Mouse (Mus musculus) forebrain, embryonic 12.5 days (tissue): ENCODE data around the gene Adcy4. TPM values are rescaled to one million over a fixed set of nuclear protein-coding genes. Genes with fewer than 3 reads are reported as not detected.
A peak's percentile ranks its signal among the peaks of the same experiment; 100 is the strongest.

ENCODE experiments used
- ATAC-seq: fragments of 200-750 bp; cut with Nextera tagmentation; 2 replicates; pipeline ENCODE4 v1.8.0; 2017; ENCODE audit warnings: moderate TSS enrichment; ENCODE audit not compliant: low FRiP score
- H3K27ac ChIP-seq: fragments of 300-500 bp; sonication (generic); 2 replicates; pipeline ENCODE4 v1.5.1; 2016; ENCODE audit warnings: mild to moderate bottlenecking
- H3K27me3 ChIP-seq: fragments of 300-500 bp; sonication (generic); 2 replicates; pipeline ENCODE4 v1.6.1; 2016; ENCODE audit warnings: mild to moderate bottlenecking
- H3K36me3 ChIP-seq: fragments of 300-500 bp; sonication (generic); replicated peaks from 2 replicates; pipeline ENCODE4 v1.6.1; 2016; ENCODE audit warnings: mild to moderate bottlenecking
- H3K4me1 ChIP-seq: fragments of 300-500 bp; sonication (generic); 2 replicates; pipeline ENCODE4 v1.6.1; 2016
- H3K4me2 ChIP-seq: fragments of 300-500 bp; sonication (generic); 2 replicates; pipeline ENCODE4 v1.6.1; 2016; ENCODE audit warnings: mild to moderate bottlenecking, moderate library complexity
- H3K4me3 ChIP-seq: fragments of 300-500 bp; sonication (generic); replicated peaks from 2 replicates; pipeline ENCODE4 v1.5.1; 2016; ENCODE audit warnings: mild to moderate bottlenecking
- H3K9ac ChIP-seq: fragments of 300-500 bp; sonication (generic); 2 replicates; pipeline ENCODE4 v1.6.1; 2016; ENCODE audit warnings: mild to moderate bottlenecking
- H3K9me3 ChIP-seq: fragments of 300-500 bp; sonication (generic); 2 replicates; pipeline ENCODE4 v1.6.1; 2016
- WGBS: fragments of 180-500 bp; shearing (Covaris S2); methylation state at CpG from one replicate; pipeline ENCODE4 v1.1.7; 2016; 5-methylcytosine and 5-hydroxymethylcytosine counted together
- polyA plus RNA-seq: library from polyadenylated mRNA; unstranded; fragments of >200 nt; fragmentation: Nextera tagmentation; extraction: Ambion mirVana; gene quantifications from 2 replicates; pipeline ENCODE4 v1.2.1, GENCODE M21; 2016

The Adcy4 gene
- 5.5 and 6.0 TPM in 2 replicates for polyA plus RNA-seq

- H3K4me3 ChIP-seq: peak within 1 kb of the TSS; percentile 29
- no peaks in the 10 kb centered on the region for H3K36me3 ChIP-seq
- H3K9me3 ChIP-seq: no peaks in the 10 kb centered on the region
- H3K4me2 ChIP-seq: peak within 1 kb of the TSS; percentile 45
- ATAC-seq: no peak
- H3K4me1 ChIP-seq: peaks cover 19% of the 10 kb centered on the region
- H3K27me3 ChIP-seq: peaks cover 84% of the 10 kb centered on the region
- H3K9ac ChIP-seq: peak within 1 kb of the TSS; percentile 17; the same call in 1 of the 2 replicates
- no peak within 1 kb of the TSS for H3K27ac ChIP-seq
- WGBS: 3% methylated on average over 13 of the region's 13 CpGs
Measured at GRCm38 (mm10) chr14:55783958-55784235, at the start of gene Adcy4. Gene Adcy4 (minus strand): TSS chr14:55784095.

GRCm38 (mm10) chr14:55833126-55833525 lies 49.2 kb upstream of the Adcy4 start:
- Histone ChIP-seq H3K4me2 (no peak overlapping the region), H3K4me3 (no peak overlapping the region), H3K27ac (no peak overlapping the region), H3K9me3 (no peaks in the 10 kb centered on the region), H3K36me3 (peaks cover 8% of the 10 kb centered on the region), H3K27me3 (no peaks in the 10 kb centered on the region; the same call in 1 of the 2 replicates), H3K4me1 (no peaks in the 10 kb centered on the region), H3K9ac (no peak overlapping the region)
- no peak for ATAC-seq
- WGBS: 88% methylated on average over 4 of the region's 4 CpGs

GRCm38 (mm10) chr14:55830331-55830730 lies 46.4 kb upstream of the Adcy4 start:
- H3K36me3 ChIP-seq: peaks cover 8% of the 10 kb centered on the region
- no peak overlapping the region for H3K4me3 ChIP-seq
- H3K4me1 ChIP-seq: peaks cover 17% of the 10 kb centered on the region
- ATAC-seq: no peak
- no peak overlapping the region for H3K27ac ChIP-seq
- H3K27me3 ChIP-seq: peaks cover 22% of the 10 kb centered on the region
- H3K9ac ChIP-seq: no peak overlapping the region
- H3K9me3 ChIP-seq: no peaks in the 10 kb centered on the region
- H3K4me2 ChIP-seq: no peak overlapping the region
- 88% methylated on average over 4 of the region's 4 CpGs for WGBS

GRCm38 (mm10) chr14:55829854-55830253 lies 46.0 kb upstream of the Adcy4 start:
- Histone ChIP-seq H3K27me3 (peaks cover 27% of the 10 kb centered on the region), H3K4me1 (peaks cover 22% of the 10 kb centered on the region), H3K9me3 (no peaks in the 10 kb centered on the region), H3K27ac (no peak overlapping the region), H3K36me3 (peaks cover 8% of the 10 kb centered on the region), H3K9ac (no peak overlapping the region), H3K4me3 (no peak overlapping the region), H3K4me2 (no peak overlapping the region)
- 93% methylated on average over 16 of the region's 16 CpGs for WGBS
- ATAC-seq: no peak

- H3K4me3 ChIP-seq: no peak overlapping the region
- no peak overlapping the region for H3K27ac ChIP-seq
- H3K27me3 ChIP-seq: peaks cover 30% of the 10 kb centered on the region
- peaks cover 8% of the 10 kb centered on the region for H3K36me3 ChIP-seq
- no peaks in the 10 kb centered on the region for H3K9me3 ChIP-seq
- 54% methylated on average over 3 of the region's 3 CpGs for WGBS
- peaks cover 32% of the 10 kb centered on the region for H3K4me1 ChIP-seq
- H3K4me2 ChIP-seq: no peak overlapping the region
- no peak overlapping the region for H3K9ac ChIP-seq
- ATAC-seq: no peak
Measured at GRCm38 (mm10) chr14:55828716-55829263, 44.9 kb upstream of the Adcy4 start.

GRCm38 (mm10) chr14:55826551-55827340 lies 42.9 kb upstream of the Adcy4 start:
- Histone ChIP-seq H3K4me1 (peaks cover 43% of the 10 kb centered on the region), H3K27me3 (peaks cover 30% of the 10 kb centered on the region), H3K9me3 (no peaks in the 10 kb centered on the region), H3K36me3 (peaks cover 8% of the 10 kb centered on the region), H3K4me2 (peak overlapping the region; percentile 84), H3K27ac (peak overlapping the region; percentile 86; the same call in 1 of the 2 replicates), H3K9ac (peak overlapping the region; percentile 57), H3K4me3 (peak overlapping the region; percentile 50)
- no peak for ATAC-seq
- WGBS: 9% methylated on average over 41 of the region's 41 CpGs

- WGBS: 3% methylated on average over 15 of the region's 15 CpGs
- H3K27me3 ChIP-seq: peaks cover 30% of the 10 kb centered on the region
- H3K9me3 ChIP-seq: no peaks in the 10 kb centered on the region
- peak overlapping the region; percentile 86; the same call in 1 of the 2 replicates for H3K27ac ChIP-seq
- peak overlapping the region; percentile 57 for H3K9ac ChIP-seq
- peak overlapping the region; percentile 84 for H3K4me2 ChIP-seq
- peak overlapping the region; percentile 50 for H3K4me3 ChIP-seq
- peaks cover 43% of the 10 kb centered on the region for H3K4me1 ChIP-seq
- H3K36me3 ChIP-seq: peaks cover 8% of the 10 kb centered on the region
- no peak for ATAC-seq
Measured at GRCm38 (mm10) chr14:55826142-55826541, 42.2 kb upstream of the Adcy4 start.

GRCm38 (mm10) chr14:55825216-55826051 lies 41.5 kb upstream of the Adcy4 start:
- H3K36me3 ChIP-seq: peaks cover 4% of the 10 kb centered on the region; the same call in 1 of the 2 replicates
- H3K9ac ChIP-seq: peak overlapping the region; percentile 76
- H3K27ac ChIP-seq: peak overlapping the region; percentile 86
- ATAC-seq: peak; percentile 21; the same call in 1 of the 2 replicates
- H3K9me3 ChIP-seq: no peaks in the 10 kb centered on the region
- peaks cover 43% of the 10 kb centered on the region for H3K4me1 ChIP-seq
- peak overlapping the region; percentile 50 for H3K4me3 ChIP-seq
- under 1% methylated on average over 17 of the region's 37 CpGs for WGBS
- peak overlapping the region; percentile 84 for H3K4me2 ChIP-seq
- H3K27me3 ChIP-seq: peaks cover 30% of the 10 kb centered on the region

- ATAC-seq: no peak
- Histone ChIP-seq H3K27me3 (peaks cover 30% of the 10 kb centered on the region), H3K4me1 (peaks cover 43% of the 10 kb centered on the region), H3K4me2 (peak overlapping the region; percentile 84), H3K9ac (peak overlapping the region; percentile 76), H3K4me3 (peak overlapping the region; percentile 50), H3K27ac (peak overlapping the region; percentile 92), H3K36me3 (no peaks in the 10 kb centered on the region), H3K9me3 (no peaks in the 10 kb centered on the region)
- WGBS: under 1% methylated on average over 32 of the region's 32 CpGs
Measured at GRCm38 (mm10) chr14:55824481-55825215, 40.8 kb upstream of the Adcy4 start.

- peak overlapping the region; percentile 84 for H3K4me2 ChIP-seq
- WGBS: 1% methylated on average over 10 of the region's 10 CpGs
- peak overlapping the region; percentile 50 for H3K4me3 ChIP-seq
- H3K27me3 ChIP-seq: peaks cover 30% of the 10 kb centered on the region
- H3K27ac ChIP-seq: peak overlapping the region; percentile 92
- peaks cover 43% of the 10 kb centered on the region for H3K4me1 ChIP-seq
- H3K9me3 ChIP-seq: no peaks in the 10 kb centered on the region
- peak overlapping the region; percentile 52 for H3K9ac ChIP-seq
- H3K36me3 ChIP-seq: no peaks in the 10 kb centered on the region
- ATAC-seq: 0 out of 2 replicates have a peak, but pooled peaks have one; percentile 12
Measured at GRCm38 (mm10) chr14:55824001-55824480, 40.1 kb upstream of the Adcy4 start.

GRCm38 (mm10) chr14:55822991-55823762 lies 39.3 kb upstream of the Adcy4 start, which contains the start of gene Nfatc4:
Gene Nfatc4 (plus strand): TSS chr14:55823144.
- peak within 1 kb of the TSS; percentile 52 for H3K9ac ChIP-seq
- peak within 1 kb of the TSS; percentile 92 for H3K27ac ChIP-seq
- H3K4me2 ChIP-seq: peak within 1 kb of the TSS; percentile 84

More at GRCm38 (mm10) chr14:55822991-55823762, 39.3 kb upstream of the Adcy4 start, which contains the start of gene Nfatc4:
- peak; percentile 86 for ATAC-seq
- Histone ChIP-seq H3K27me3 (peaks cover 30% of the 10 kb centered on the region), H3K36me3 (no peaks in the 10 kb centered on the region), H3K4me3 (peak within 1 kb of the TSS; percentile 50), H3K4me1 (peaks cover 43% of the 10 kb centered on the region), H3K9me3 (no peaks in the 10 kb centered on the region)
- WGBS: under 1% methylated on average over 39 of the region's 46 CpGs
